Mouse (Mus musculus): Measurements from ENCODE around the gene Evi5. TPM values are rescaled to one million over a fixed set of nuclear protein-coding genes. Genes with fewer than 3 reads are reported as not detected.

The Evi5 gene
- polyA plus RNA-seq (2014; fragmentation: Illumina TruSeq; extraction: RNeasy Lipid Tissue Mini Kit (QIAGEN cat#74804)), result 223 TPM

DNA sequence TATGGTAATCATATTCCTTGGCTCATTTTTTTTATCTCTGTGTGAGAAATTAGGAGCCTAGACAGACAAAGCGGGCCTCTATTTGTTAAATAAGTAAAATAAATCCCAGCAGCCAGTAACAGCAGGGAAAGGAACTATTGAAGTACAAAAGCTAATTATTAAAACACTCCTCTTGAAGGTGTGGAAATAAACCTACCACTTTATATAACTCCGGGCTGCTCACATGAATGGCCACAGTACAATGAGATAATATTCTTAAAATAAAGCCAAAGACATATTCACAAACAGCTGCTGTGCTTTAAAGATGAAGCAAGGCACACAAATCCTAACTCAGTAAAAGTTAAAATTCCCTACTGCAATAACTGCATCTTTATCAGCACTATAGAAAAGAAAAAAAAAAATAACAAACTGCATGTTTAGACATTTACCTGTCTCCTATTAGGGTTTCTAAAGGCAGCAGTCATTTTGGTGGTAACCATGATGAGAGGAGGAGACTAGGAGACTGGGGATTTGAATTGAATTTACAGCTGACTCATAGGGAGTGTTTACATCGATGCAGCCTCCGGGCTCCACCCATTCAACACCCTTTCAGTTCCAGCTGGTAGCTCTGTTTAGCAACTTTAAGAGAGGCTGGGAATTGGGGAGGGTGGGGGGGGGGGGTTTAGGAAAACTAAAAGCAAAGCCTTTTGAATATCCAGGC, at the start of gene Evi5:
Evi5 (minus strand) TSS at position 547 of the 700 bp plus-strand sequence.

GRCm38 (mm10) chr5:107900206-107901013, 25.5 kb upstream of the Evi5 start, which contains the start of gene Rpl5:
TSS of gene Rpl5 (plus strand) at chr5:107900502.

DNA sequence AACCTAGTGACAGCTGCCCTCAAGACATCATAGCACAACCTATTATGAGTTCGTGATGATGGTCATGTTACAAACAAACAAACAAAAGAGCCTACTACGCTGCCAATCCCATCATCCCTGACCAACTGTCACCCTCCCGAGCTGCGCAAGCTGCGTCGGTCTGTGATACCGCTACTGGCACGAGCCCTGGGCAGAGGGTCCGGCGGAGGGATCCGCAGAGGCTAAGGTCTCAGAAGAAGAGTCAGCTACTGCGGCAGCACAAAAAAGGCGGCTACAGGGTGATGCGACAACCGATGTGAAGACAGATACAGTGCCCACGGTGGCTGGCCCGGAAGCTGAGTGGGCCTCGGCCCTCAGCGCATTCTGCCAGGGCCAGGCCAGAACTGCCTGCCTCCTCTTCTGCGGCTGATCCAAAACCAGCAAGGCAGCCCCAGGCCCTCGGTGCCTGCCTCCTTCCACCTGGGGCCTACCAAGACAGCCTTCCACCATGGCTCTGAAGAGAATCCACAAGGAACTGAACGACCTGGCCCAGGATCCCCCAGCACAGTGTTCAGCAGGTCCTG, 44.8 kb downstream of the Evi5 start, which contains the start of gene Ube2d2b:
Ube2d2b (plus strand) TSS at position 102 of the 563 bp plus-strand sequence.

GRCm38 (mm10) chr5:107725435-107726261, 149.3 kb downstream of the Evi5 start, which contains the start of gene Gfi1:
TSS of gene Gfi1 (minus strand) at chr5:107726036.

Other genes with a start within 250 kb of the Evi5 start
- gene Gfi1, start 149.1 kb downstream of the Evi5 start, polyA plus RNA-seq (2014; fragmentation: Illumina TruSeq; extraction: RNeasy Lipid Tissue Mini Kit (QIAGEN cat#74804)), result 0.29 TPM
- 0.46 TPM for gene Ube2d2b, start 45.0 kb downstream of the Evi5 start, polyA plus RNA-seq (2014; fragmentation: Illumina TruSeq; extraction: RNeasy Lipid Tissue Mini Kit (QIAGEN cat#74804))
- 1,557 TPM for gene Rpl5, start 25.4 kb upstream of the Evi5 start, polyA plus RNA-seq (2014; fragmentation: Illumina TruSeq; extraction: RNeasy Lipid Tissue Mini Kit (QIAGEN cat#74804))
- gene Fam69a, start 112.0 kb upstream of the Evi5 start, polyA plus RNA-seq (2014; fragmentation: Illumina TruSeq; extraction: RNeasy Lipid Tissue Mini Kit (QIAGEN cat#74804)), result 75.7 TPM
- gene Mtf2, start 190.6 kb upstream of the Evi5 start, polyA plus RNA-seq (2014; fragmentation: Illumina TruSeq; extraction: RNeasy Lipid Tissue Mini Kit (QIAGEN cat#74804)), result 109 TPM